Mouse (Mus musculus) erythroblast, embryonic 14.5 days (primary cell): Measurements from ENCODE around the gene Cpne9. TPM values are rescaled to one million over a fixed set of nuclear protein-coding genes. Genes with fewer than 3 reads are reported as not detected.

ENCODE experiments used
- H3K27me3 ChIP-seq: 2 replicates; pipeline ENCODE4 v1.6.1; 2012; ENCODE audit warnings: inconsistent platforms; ENCODE audit not compliant: control insufficient read depth
- H3K36me3 ChIP-seq: 2 replicates; pipeline ENCODE4 v1.6.1; 2012; ENCODE audit warnings: mild to moderate bottlenecking, inconsistent platforms; ENCODE audit not compliant: control insufficient read depth
- H3K4me1 ChIP-seq: 2 replicates; pipeline ENCODE4 v1.6.1; 2012; ENCODE audit warnings: inconsistent platforms; ENCODE audit not compliant: control insufficient read depth
- H3K4me3 ChIP-seq: replicated peaks from 2 replicates; pipeline ENCODE3; 2012; ENCODE audit warnings: moderate library complexity, mild to moderate bottlenecking, inconsistent platforms
- H3K9me3 ChIP-seq: 2 replicates; pipeline ENCODE4 v1.6.1; 2012; ENCODE audit warnings: low read length, inconsistent platforms, mixed read lengths; ENCODE audit not compliant: control insufficient read depth
- GATA1 ChIP-seq: IDR thresholded peaks from 2 replicates; pipeline ENCODE4 v1.6.1; 2012; ENCODE audit warnings: low read length, inconsistent platforms, mixed read lengths
- TAL1 ChIP-seq: IDR thresholded peaks from 3 replicates; pipeline ENCODE4 v1.6.1; 2012; ENCODE audit warnings: low read length, inconsistent platforms, mixed read lengths
- polyA plus RNA-seq: library from polyadenylated mRNA; stranded (reverse); fragments of >175 nt; gene quantifications from 2 replicates; pipeline ENCODE4 v1.2.3, GENCODE M21; 2012

Gene Cpne9
- polyA plus RNA-seq, 1 experiment, result 0.02 TPM

- no peak for TF ChIP-seq GATA1
- TF ChIP-seq TAL1, result no peak
Measured at GRCm38 (mm10) chr6:113350538-113350937, 68.4 kb downstream of the Cpne9 start.

GRCm38 (mm10) chr6:113351161-113351560 lies 69.1 kb downstream of the Cpne9 start:
- no peaks in the 10 kb centered on the region for H3K4me1 ChIP-seq
- no peak for TF ChIP-seq TAL1
- TF ChIP-seq GATA1, result no peak
- no peaks in the 10 kb centered on the region for H3K36me3 ChIP-seq
- no peak overlapping the region for H3K4me3 ChIP-seq
- no peaks in the 10 kb centered on the region for H3K9me3 ChIP-seq
- H3K27me3 ChIP-seq, result peaks cover 2% of the 10 kb centered on the region

More at GRCm38 (mm10) chr6:113350538-113350937, 68.4 kb downstream of the Cpne9 start:
- Histone ChIP-seq H3K27me3 (peaks cover 2% of the 10 kb centered on the region), H3K4me1 (no peaks in the 10 kb centered on the region), H3K36me3 (no peaks in the 10 kb centered on the region), H3K9me3 (no peaks in the 10 kb centered on the region), H3K4me3 (no peak overlapping the region)

- H3K27me3 ChIP-seq, result peaks cover 2% of the 10 kb centered on the region
- H3K9me3 ChIP-seq, result no peaks in the 10 kb centered on the region
- no peaks in the 10 kb centered on the region for H3K36me3 ChIP-seq
- H3K4me3 ChIP-seq, result no peak overlapping the region
- no peaks in the 10 kb centered on the region for H3K4me1 ChIP-seq
- TF ChIP-seq GATA1 (no peak), TAL1 (no peak)
Measured at GRCm38 (mm10) chr6:113351653-113352052, 69.5 kb downstream of the Cpne9 start.

GRCm38 (mm10) chr6:113352820-113353219 lies 70.7 kb downstream of the Cpne9 start:
- Histone ChIP-seq H3K27me3 (peaks cover 2% of the 10 kb centered on the region), H3K9me3 (no peaks in the 10 kb centered on the region), H3K4me1 (no peaks in the 10 kb centered on the region), H3K4me3 (no peak overlapping the region), H3K36me3 (no peaks in the 10 kb centered on the region)
- no peak for TF ChIP-seq TAL1
- TF ChIP-seq GATA1, result no peak

- TF ChIP-seq TAL1 (no peak), GATA1 (no peak)
- peaks cover 2% of the 10 kb centered on the region for H3K27me3 ChIP-seq
Measured at GRCm38 (mm10) chr6:113353696-113354095, 71.6 kb downstream of the Cpne9 start.

More at GRCm38 (mm10) chr6:113353696-113354095, 71.6 kb downstream of the Cpne9 start:
- no peaks in the 10 kb centered on the region for H3K4me1 ChIP-seq
- no peaks in the 10 kb centered on the region for H3K9me3 ChIP-seq
- H3K36me3 ChIP-seq, result no peaks in the 10 kb centered on the region
- no peak overlapping the region for H3K4me3 ChIP-seq

Other genes with a start within 250 kb of the Cpne9 start
- 0.25 and 0.34 TPM in 2 replicates for gene Thumpd3, start 236.1 kb upstream of the Cpne9 start, polyA plus RNA-seq
- gene Setd5, start 204.9 kb upstream of the Cpne9 start, polyA plus RNA-seq, result 0.69 and 1.3 TPM in 2 replicates
- gene Lhfpl4, start 86.9 kb upstream of the Cpne9 start, polyA plus RNA-seq, result 0.01 TPM in 1 of 2 replicates, not detected in the other
- gene Mtmr14, start 44.5 kb upstream of the Cpne9 start, polyA plus RNA-seq, result 11.4 and 14.2 TPM in 2 replicates
- gene Brpf1, start 24.8 kb downstream of the Cpne9 start, polyA plus RNA-seq, result 6.0 and 6.8 TPM in 2 replicates
- 0.56 and 0.83 TPM in 2 replicates for gene Ogg1, start 44.7 kb downstream of the Cpne9 start, polyA plus RNA-seq
- gene Camk1, start 61.7 kb downstream of the Cpne9 start, polyA plus RNA-seq, result 0.19 and 0.31 TPM in 2 replicates
- 13.9 and 15.1 TPM in 2 replicates for gene Tada3, start 95.6 kb downstream of the Cpne9 start, polyA plus RNA-seq
- gene Arpc4, start 95.8 kb downstream of the Cpne9 start, polyA plus RNA-seq, result 14.9 and 23.3 TPM in 2 replicates
- gene Ttll3, start 107.0 kb downstream of the Cpne9 start, polyA plus RNA-seq, result 0.16 and 0.34 TPM in 2 replicates
- 9.0 and 14.6 TPM in 2 replicates for gene Rpusd3, start 137.0 kb downstream of the Cpne9 start, polyA plus RNA-seq
- gene Cidec, start 153.5 kb downstream of the Cpne9 start, polyA plus RNA-seq, result not detected in 2 replicates
- gene Jagn1, start 160.3 kb downstream of the Cpne9 start, polyA plus RNA-seq, result 0.23 and 0.38 TPM in 2 replicates
- gene Il17re, start 176.2 kb downstream of the Cpne9 start, polyA plus RNA-seq, result not detected in 2 replicates
- not detected in 2 replicates for gene Il17rc, start 189.1 kb downstream of the Cpne9 start, polyA plus RNA-seq
- gene Creld1, start 201.0 kb downstream of the Cpne9 start, polyA plus RNA-seq, result 0.38 and 0.61 TPM in 2 replicates
- 0.02 TPM in 1 of 2 replicates, not detected in the other for gene Prrt3, start 219.6 kb downstream of the Cpne9 start, polyA plus RNA-seq
- 2.4 and 2.6 TPM in 2 replicates for gene Emc3, start 249.3 kb downstream of the Cpne9 start, polyA plus RNA-seq
- gene Fancd2, start 249.4 kb downstream of the Cpne9 start, polyA plus RNA-seq, result 0.13 and 0.15 TPM in 2 replicates